Mouse (Mus musculus): ENCODE measurements around the gene Pex19.

Pex19 gene

DNA sequence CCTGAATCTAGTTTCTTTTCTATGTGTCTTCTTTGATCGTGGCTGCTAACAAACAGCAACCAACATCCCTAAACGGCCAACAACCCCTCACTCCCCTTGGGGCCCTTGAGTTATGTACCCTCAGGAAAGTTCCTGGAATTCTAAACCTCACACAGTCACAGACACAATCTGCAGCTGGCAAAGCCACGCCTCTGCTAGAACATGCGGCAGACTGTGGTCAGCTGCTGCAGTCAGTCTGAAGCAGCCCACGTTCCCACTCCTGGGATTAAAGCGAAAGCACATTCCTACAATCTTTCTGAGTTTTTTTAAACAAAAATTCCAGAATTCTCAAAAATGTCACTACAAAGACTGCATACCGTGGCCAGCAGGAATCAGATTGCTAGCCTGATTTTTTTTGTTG is 7.0 kb downstream of the Pex19 start:
- DNase-seq (ENCODE audit: low spot score in 2 of 2): peak; percentile 42 to 44

DNA sequence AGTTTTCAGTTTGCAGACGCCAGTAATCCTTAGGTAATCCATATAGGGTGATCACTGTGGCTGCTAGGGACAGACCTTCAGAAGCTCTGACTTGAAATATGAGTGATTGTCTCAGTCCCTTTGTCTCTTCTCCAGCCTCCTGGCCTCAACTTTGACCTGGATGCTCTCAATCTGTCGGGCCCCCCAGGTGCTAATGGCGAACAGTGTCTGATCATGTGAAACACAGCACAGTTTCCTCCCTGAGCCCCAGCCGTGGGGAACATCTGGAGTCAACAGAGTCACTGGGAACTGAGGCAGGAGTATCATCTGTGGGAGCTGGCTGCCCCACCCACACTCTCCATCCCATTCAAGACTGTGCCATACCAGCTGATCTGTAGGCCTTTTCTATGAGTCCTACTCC is 7.5 kb downstream of the Pex19 start:
- no peak for DNase-seq (ENCODE audit: low spot score in 2 of 2)

DNA sequence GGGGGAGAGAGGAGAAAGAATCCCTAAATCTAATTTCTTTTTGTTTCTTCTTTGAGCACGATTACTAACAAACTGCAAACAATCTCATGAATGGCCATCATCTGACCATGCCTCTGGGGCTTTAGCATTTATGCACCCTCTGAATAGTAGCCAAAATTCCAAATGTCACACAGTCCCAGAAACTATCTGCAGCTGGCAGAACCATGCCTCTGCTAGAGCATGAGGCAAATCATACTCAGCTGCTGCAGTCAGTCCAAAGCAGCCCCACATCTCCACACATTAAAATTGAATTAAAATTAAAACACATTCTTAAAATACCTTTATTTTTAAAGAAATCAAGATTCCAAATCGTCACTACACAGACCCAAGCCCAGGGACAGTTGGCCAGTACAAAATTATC is 13.6 kb downstream of the Pex19 start:
- no peak for DNase-seq (ENCODE audit: low spot score in 2 of 2)

DNA sequence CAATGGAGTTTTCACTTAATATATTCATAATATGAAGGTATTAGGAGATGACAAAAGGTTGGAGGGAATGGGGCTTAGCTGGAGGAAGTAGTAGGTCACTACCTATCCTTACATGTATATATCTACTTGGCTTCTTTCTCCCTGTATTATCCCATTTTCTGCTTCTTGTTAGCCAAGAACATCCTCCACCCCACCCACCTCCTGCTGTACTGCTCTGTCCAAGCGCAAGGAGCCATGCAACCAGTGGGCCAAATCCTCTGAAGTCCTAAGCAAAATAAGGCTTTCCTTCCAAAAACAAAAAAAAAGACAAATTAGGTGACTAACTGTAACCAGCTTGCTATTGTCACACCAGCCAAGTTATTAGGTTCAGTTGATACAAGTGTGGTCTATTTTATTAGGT is 14.3 kb downstream of the Pex19 start:
- no peak for DNase-seq (ENCODE audit: low spot score in 2 of 2)

DNA sequence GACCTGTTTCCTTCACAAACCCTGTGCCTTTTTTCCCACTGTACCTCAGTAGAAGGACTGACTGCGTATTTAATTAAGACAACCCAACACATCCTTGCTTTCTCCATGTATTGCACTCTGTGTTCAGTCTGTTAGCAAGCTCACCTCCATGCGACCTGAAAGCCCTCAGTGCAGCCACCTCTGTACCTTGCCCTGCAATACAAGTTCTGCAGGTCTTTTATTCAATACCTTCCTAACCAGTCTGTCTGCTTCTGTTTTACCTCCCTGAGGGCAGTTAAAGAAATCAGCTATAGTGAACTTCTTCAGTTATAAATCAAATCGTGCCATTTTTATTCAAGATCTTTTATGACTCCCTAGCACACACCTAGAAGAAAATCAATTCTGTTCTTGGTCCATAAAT is 15.0 kb downstream of the Pex19 start:
- no peak for DNase-seq (ENCODE audit: low spot score in 2 of 2)

DNA sequence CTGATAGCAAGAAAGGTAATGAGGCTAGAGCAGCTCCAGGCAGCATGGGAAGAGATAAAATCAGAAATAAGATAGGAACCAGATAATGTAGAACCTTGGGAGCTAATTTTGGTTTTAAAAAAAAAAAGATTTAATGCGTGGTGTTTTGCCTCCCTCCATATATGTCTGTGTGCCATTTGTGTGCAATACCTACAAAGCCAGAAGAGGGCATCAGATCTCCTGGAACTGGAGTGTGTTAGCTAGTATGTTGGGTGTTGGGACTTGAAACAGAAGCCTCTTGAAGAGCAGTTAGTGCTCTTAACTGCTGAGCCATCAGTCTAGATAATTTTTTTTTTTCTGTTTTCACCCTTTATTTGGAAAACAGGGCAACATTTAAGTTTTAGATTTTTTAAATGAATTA is 17.0 kb downstream of the Pex19 start:
- DNase-seq (ENCODE audit: low spot score in 2 of 2): peak in 1 of 2 experiments; percentile 57

DNA sequence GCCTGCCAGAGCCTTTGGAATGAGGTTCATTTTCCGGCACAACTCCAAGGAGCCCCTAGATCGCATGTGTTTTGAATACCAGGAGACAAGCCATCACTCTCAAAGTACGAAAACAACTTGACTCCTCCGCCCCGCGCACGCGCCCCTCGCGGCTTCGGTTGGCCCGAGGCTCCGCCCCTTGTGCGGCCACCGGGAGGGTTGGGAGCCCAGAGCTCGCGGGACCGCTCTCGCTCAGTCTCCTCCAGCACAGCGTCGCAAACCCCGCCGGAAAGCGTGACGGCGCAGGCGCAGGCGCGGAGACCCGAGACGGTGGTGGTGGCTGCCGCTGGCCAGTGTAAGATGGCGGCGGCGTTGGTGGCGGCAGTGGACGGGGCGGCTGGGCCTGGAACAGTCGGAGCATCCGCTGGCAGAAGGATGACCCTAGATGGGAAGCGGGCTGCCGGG is 21.3 kb downstream of the Pex19 start, which contains the start of gene Dcaf8:
TSS of gene Dcaf8 (plus strand) at position 250 of the 444 bp plus-strand sequence.
- DNase-seq (ENCODE audit: low spot score in 2 of 2): peak; percentile 98

DNA sequence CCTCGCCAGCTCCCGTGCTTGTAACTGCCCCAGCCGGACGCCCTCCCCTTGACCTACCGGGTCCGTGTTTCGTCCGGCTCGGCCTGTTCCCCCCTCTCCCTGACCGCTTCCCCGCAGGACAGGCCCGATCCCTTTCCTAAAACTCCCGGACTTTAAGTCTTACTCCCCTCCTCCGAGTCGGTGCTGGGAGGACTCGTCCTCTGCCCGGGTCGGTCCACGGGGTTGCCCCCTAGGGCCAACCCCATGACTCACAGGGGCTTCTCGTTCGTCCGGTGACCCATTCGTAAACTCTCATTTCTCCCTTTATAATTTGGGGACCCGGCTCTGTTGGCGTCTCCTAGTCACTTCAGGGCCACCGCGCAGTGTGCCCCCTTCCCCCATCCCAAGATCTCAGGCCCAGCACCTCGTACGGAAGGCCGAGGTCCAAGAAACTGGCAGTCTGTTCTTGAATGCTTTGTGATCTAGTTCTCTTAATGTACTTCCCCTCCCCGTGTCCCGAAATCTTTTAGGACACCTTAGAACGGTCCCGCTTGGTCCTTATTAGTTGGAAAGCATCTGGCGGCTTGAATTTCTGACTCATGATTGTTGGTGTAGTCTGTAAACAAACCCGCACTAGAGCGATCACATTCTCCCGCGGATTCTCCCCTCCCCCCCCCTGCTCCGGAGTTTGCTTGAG is 21.9 kb downstream of the Pex19 start:
- DNase-seq (ENCODE audit: low spot score in 2 of 2): peak in 1 of 2 experiments; percentile 50

DNA sequence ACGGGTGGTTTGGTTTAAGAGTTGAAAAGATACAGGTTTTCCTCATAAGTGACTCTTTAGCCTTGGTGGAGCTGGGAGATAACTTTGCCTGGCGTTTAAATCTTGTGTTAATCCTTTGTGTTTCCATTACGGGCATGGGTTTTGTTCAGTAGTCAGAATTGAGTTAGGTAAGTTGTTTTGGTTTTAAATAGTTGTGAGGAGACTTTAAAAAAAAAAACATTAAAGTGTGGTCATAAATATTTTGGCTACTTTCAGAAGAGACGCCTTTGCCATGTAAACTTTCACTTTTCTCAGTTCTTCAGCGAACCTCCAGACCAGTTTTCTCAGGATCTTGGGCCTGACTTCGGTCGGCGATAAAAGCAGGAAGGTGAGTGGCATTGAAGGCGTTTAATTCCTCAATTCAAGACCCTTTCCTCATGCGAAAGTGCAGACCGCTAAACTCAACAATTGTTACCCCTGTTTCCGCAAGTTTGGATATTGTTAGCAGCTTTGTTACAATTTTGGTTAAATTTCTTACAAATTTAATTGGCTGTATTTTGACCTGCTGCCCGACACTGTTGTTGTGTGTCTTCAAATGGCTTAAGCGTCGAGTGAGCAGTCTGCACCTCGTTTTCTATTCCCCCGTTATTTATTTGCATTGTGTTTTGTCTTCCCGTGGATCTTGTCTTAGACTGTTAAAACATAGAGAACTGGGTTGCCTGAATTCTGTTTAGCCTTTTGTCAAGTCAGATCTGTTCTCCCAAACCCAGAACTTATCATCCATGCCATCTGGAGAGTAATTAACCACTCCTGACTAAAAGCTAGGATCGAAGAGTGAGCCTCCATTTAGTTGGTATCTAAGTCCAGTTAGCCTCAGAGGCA is 22.6 kb downstream of the Pex19 start:
- no peak for DNase-seq (ENCODE audit: low spot score in 2 of 2)

DNA sequence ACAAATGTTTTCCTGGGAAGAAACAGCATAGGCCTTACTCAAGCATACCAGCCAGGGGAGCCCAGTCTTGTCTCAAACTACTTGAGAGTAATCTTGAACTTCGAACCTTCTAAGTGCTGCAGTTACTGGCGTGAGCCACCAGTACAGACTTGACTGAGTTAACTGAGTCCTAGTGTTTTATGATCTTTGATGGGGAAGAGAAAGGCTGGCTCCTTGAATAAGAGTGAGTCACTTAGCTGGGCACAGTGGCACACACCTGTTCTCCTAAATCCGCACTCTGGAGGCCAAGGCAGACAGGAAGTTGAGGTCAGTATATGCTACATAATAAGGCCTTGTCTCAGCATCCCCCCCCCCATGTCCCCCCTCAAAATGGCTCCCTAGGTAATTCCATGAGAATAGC is 28.0 kb downstream of the Pex19 start:
- DNase-seq (ENCODE audit: low spot score in 2 of 2): no peak

DNA sequence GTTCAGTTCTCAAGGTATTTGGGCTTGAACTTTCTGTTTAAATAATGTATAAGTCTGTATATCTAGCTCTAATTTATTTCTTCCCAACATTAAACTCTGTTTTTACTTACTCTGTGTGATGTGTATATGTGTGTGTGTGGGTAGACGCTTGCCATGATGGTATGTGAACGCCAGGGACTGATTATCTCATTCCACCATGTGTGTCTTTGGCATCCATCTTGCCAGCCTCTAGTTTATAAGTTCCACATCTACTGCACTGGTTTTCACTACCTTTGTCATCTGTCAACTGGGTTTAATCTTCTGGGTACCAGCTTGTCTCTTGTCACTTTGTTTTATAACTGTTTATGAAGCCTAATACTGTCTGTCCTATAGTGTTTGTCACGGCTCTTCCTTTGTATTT is 29.0 kb downstream of the Pex19 start:
- no peak for DNase-seq (ENCODE audit: low spot score in 2 of 2)

DNA sequence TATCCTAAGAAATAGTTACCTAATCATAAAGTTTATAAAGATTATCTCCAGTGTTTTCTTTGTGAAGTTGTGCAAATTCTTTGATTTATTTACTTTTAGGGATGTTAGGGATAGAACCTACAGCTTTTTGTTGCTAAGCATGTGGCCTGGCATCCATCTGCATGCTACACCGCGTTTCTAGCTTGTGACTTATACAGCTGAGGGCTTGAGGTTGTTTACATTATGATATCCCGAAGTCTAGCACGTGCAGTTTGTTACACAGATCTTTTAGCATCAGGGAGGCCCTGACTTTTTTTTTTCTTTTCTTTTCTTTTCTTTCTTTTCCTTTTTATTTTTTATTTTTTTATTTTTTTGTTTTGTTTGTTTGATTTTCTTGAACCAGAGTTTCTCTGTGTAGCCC is 33.4 kb downstream of the Pex19 start:
- no peak for DNase-seq (ENCODE audit: low spot score in 2 of 2)

DNA sequence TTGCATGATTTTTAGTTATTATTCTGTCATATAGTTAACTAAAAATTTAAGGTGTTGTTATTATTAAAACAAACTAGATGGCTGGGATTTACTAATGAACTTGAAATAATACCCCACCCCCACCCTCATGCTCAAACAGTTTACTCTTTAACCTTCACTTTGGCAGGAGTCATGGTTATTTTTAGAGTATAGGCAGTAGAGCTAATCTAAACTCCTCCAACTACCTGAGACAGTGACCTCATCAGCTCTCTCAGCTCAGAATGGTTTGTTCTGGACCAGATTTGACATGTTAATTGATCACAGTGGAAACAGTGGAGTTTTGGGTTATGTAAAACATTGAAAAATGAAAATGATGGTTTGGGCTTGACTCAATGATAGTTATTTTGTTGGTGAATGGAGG is 34.0 kb downstream of the Pex19 start:
- DNase-seq (ENCODE audit: low spot score in 2 of 2): no peak

DNA sequence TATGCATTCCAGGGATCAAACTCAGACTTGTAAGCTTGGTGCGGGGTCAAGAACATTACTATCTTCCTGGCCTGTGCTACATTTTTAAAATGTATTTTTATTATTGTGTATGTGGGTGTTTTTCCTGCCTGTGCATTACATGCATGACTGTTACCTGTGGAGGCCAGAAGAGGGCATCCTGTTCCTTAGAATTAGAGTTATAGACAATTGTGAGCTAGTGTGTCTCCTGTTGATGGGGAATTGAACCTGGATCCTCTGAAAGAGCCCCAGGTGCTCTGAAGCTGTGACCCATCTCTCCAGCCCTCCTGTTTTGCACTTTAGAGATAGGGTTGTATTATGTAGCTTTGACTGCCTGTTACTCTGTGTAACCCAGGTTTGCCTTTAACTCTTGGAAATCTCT is 35.5 kb downstream of the Pex19 start:
- peak in 1 of 2 experiments; percentile 49 for DNase-seq (ENCODE audit: low spot score in 2 of 2)

DNA sequence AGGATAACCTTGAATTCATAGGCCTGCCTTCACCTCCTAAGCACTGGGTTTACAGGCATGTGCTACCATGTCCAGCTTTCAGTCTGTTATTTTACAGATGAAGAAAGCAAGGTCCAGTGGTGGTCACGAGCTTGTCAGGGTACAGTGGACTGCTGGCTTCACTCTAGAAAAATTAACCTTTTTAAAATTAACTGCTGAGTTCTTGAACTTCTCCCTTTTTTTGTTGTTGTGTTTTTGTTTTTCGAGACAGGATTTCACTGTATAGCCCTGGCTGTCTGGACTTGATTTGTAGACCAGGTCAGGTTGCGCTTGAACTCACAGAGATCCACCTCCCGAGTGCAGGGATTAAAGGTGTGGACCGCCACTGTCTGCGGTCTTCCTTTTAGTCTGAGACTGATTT is 36.4 kb downstream of the Pex19 start:
- no peak for DNase-seq (ENCODE audit: low spot score in 2 of 2)

DNA sequence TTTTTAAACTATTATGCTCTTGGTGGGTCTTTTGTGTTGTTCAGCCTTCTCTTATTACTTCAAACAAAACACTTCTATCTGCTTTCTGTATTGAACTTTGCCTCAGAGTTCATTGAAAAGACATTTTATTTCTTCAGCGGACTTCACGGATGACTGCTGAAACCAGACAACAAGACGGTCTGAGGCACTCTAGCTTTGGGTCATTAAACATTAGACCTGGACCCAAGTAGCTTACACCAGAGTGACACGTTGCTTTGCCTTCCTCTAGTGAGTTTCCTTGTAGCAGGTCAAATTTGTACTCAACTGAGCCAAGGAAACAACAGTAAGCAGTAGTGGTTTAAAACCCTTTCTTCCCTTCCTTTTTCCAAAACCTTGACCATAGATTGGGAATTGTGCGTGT is 41.4 kb downstream of the Pex19 start:
- DNase-seq (ENCODE audit: low spot score in 2 of 2): no peak

DNA sequence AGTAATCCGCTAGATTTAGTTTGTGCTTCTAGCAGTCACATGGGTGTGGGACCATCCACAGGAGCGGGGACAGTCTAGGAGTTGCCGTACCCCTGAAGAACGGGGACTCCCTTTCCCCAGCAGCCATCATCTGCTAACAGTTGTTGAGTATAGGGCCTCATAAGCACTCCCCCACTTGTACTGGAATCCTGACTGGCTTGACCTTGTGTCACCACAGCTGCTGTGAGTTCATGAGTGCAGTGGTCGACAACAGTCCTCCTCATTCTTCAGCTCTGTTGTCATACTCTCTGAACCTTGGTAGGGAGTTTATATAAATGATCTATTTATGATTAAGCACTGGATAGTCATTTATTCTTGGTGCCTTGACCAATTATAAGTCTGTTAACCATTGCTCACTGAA is 43.3 kb downstream of the Pex19 start:
- DNase-seq (ENCODE audit: low spot score in 2 of 2): no peak

DNA sequence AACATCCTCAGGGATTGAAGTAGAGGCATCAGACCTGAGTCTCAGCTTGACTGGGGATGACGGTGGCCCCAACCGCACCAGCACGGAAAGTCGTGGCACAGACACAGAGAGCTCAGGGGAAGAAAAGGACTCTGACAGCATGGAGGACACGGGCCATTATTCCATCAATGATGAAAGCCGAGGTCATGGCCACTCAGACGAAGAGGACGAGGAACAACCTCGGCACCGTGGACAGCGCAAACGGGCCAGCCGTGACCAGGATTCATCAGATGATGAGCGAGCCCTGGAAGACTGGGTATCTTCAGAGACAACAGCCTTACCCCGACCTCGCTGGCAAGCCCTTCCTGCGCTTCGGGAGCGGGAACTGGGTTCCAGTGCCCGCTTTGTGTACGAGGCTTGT is 45.8 kb downstream of the Pex19 start:
- DNase-seq (ENCODE audit: low spot score in 2 of 2): no peak

DNA sequence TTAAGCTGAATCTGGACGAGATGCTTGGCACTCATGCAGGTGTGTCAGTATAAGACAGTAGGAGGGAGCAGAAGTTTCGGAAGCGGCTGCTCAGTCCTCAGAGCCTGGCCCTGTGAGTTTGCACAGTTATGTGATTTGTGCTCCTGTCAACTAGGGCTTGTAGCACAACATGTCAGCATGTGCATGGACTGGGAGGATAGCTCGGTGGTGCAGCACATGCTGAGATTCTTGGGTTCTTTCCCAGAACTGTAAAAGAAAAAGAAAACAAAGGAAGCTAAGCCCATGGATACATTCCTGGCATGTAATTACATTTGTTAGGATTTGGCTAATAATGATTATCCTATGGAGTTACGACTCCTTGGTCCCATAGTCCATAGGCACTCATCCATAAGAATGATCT is 46.6 kb downstream of the Pex19 start:
- DNase-seq (ENCODE audit: low spot score in 2 of 2): no peak

DNA sequence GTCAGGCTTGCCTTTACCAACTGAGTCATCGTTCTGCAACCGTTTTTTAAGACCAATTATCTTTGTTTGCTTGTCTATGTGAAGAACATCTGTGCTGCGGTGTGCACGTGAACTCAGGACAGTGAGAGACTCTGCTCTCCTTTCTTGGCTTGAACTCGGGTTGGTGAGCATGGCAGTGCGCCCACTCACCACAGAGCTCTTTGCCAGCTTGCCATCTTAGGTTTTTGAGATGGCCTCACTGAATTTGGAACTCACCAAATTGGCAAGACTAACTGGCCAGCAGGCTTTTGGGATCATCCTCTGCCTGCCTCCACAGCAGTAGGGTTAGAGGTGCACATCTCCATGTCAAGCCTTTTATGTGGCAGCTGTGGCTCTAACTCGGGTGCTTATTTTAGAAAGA is 51.2 kb downstream of the Pex19 start:
- no peak for DNase-seq (ENCODE audit: low spot score in 2 of 2)

DNA sequence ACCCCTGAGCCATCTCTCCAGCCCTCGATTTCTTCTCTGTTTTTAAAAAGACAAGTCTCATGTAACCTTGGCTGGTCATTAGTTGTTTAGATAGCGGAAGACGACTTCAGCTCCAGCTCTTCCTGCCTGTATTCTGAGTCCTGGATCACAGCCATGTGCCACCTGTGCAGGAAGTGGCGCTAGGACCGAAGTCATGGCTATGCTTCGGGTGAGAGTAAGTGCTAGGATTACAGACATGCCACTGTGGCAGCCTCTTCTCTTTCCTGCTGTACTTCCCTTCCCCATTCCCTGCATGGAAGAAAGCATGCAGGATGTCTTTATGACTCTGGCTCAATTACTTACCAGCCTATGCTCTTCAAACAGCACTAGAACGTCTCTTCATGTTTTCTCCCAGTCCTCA is 52.5 kb downstream of the Pex19 start:
- DNase-seq (ENCODE audit: low spot score in 2 of 2): no peak

DNA sequence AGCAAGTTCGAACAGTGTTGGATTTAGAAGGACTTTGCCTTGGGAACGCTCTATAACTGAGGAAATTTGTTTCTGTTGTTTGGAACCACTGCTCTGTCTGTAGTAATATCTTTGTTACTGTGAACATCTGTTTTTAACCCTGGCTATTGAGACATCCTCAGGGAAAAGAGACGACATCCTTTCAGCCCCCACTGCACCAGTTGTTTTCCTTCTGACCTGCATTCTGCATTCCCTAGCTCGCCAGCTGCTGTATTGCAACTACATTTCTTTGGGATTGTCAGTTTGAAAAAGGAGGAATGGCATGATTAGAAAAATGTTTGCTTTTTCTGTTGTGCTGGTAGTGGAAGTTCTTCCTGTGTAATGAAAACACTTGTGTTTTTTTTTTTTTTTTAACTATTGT is 54.3 kb downstream of the Pex19 start:
- DNase-seq (ENCODE audit: low spot score in 2 of 2): peak in 1 of 2 experiments; percentile 46

DNA sequence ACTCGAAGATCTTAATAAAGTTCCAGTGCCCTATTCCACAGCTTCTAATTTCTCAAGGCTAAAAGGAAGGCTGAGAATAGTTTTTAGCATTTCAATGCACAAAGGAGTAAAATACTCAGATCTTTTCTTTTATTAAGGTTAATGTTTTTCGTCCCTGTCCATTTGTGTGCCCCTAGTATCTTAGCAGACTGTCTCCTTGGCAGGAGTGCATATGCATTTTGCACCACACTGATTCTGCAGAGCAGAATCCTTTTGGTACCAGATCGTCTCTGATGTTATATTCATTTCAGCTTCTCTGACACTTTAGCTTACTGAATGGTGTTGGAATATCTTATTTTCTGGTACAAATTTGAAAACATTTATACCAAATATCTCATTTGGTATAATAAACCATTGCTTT is 55.2 kb downstream of the Pex19 start:
- no peak for DNase-seq (ENCODE audit: low spot score in 2 of 2)
